Mouse (Mus musculus) heart, adult 11 months (tissue): ENCODE measurements at regions not wholly inside any gene's neighbourhood (a gene's known extent, or its start where the extent isn't known, plus 50 kb on each side); places are given as distances from the start of the nearest gene placed in this dataset.

Source experiments
- DNase-seq: peaks from one replicate; pipeline ENCODE4 v3.0.0; 2022

DNA sequence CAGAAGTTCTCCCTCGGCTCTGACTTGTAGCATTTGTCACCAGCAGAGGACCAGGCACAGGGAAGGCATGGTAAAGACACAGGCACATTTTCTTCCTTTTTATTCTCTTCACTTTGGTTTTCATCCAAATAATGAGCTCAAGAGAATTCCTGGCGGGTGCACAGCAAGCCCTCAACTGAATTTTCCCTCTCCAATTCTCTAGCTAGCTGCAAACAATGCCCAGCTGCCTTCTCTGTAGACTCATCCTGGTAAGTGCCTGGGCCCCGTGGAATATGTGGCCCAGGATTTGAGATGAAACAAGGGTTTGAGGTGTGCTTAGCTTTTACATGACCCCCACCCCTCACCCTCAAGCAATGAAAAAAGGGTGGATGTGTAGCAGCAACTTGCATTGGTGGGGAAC is 90.4 kb downstream of the Otol1 start:
- DNase-seq = no peak

- DNase-seq = no peak
These were observed 94.7 kb downstream of the Otol1 start for GRCm38 (mm10) chr3:70102091-70102490.

GRCm38 (mm10) chr3:70102593-70103213 is 95.3 kb downstream of the Otol1 start:
- peak; percentile 88 for DNase-seq

GRCm38 (mm10) chr3:70103983-70104827 is 96.8 kb downstream of the Otol1 start:
- DNase-seq = no peak

GRCm38 (mm10) chr3:70104828-70105399 is 97.5 kb downstream of the Otol1 start:
- no peak for DNase-seq

DNA sequence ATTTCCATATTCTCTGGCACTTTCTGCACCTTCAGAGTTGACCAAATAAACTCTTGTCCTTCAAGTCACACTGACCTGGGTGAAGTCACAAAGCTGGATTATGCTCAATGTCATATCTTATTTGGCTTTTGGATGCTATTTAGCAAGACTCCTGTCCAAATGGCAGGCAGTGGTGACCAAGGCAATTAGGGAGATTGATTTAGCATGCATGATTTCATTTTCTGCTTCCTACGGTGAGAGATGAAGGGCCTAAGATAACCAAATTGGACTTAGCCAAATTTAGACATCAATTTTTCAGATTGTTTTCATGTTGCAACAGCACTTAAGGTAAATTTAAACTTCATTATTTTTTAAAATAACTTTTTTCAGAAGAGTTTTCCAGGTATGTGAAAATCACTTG is 98.1 kb downstream of the Otol1 start:
- no peak for DNase-seq

- peak; percentile 40 for DNase-seq
These were observed 98.7 kb downstream of the Otol1 start for GRCm38 (mm10) chr3:70106141-70106540.

- peak; percentile 15 for DNase-seq
These were observed 118.8 kb downstream of the Otol1 start for GRCm38 (mm10) chr3:70126212-70126611.

DNA sequence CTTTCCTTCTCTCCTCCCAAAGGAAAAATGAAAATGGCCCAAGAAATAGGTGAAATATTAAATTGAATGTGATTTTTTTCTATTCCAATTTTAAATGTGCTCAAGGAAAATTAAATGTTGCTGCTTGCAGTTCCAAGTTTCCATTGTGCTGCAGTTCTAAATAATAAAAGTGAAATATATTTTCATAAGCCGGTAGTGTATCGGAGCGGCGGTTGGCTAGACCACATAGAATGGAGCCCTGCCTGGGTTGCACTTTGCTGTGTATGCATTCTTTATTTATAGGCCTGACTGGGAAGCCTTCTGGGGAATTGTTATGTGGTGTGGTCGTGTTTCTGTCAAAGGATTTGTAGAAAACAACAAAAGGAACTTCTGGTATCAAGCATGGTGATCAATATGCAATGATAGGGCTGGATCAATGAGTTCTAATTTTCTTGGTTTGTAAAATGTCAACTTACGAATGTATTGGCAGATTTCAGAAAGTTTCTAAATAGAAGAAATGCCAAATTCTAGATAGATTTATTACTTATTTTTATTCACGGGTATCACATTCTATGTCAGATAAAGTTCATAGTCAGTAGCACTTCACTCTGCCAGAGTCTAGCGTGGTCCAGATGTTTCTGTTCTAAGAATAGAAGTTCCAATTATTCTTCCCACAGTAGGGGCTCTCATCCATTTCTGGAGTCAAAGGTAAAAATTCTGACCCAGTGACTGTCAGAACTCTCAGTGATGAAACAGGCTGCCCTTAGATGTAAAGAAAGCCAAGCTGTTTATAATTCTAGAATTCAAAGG is 123.0 kb downstream of the Otol1 start:
- DNase-seq = peak; percentile 37

GRCm38 (mm10) chr3:70134963-70135362 is 127.5 kb downstream of the Otol1 start:
- peak; percentile 33 for DNase-seq

DNA sequence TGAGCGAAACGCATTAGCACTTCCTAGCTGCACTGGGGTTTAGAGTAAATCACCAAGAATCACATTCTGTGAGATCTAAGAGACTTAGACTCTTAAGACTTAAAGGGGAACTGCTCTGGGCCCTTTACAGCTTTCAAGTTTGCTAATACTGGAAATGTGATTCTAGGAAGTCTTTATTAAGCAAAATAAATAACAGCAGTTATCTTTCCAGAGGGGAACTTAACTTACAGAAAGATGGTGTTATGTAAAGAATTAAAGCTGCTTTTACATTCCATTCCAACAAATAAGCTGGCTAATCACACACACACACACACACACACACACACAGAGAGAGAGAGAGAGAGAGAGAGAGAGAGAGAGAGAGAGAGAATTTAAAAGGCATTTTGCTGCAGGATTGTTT is 131.1 kb downstream of the Otol1 start:
- DNase-seq = no peak

DNA sequence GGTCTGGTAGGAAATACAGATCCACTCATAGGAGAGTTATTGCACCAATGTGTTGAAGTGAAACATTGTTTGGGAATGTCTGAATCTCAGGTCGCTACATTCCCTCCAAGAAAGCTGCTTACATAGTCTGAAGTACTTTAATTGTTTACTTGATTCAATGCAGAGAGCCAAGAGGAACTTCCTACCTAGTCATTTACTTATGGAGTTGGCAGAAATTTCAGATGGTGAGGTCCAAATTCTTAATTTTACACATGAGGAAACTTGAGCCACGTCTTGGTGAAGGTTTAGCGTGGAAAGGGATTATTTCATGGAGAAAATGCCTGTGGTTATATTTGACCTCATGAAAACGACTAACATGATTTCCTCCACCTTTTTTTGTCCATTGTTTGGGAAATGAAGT is 131.5 kb downstream of the Otol1 start:
- no peak for DNase-seq

DNA sequence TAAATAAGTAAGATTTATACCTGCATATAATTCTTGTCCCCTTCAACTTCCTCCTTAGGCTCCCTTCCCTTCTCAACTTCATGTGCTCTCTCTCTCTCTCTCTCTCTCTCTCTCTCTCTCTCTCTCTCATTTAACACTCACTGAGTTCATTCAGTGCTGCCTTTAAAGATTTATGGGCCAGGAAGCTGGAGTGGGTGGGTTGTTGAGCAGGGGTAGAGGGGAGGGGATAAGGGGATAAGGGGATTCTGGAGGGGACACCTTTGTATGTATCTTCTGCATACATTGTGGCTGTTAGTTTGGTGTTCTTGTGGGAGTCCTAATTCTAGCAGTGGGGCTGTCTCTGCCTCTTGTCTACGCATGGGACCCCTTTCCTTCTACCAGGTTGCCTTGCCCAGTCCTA is 138.3 kb downstream of the Otol1 start:
- DNase-seq = no peak

GRCm38 (mm10) chr3:70151156-70151555 is 143.7 kb downstream of the Otol1 start:
- DNase-seq = peak; percentile 71

GRCm38 (mm10) chr3:70160043-70160442 is 152.6 kb downstream of the Otol1 start:
- no peak for DNase-seq

- peak; percentile 27 for DNase-seq
These were observed 164.3 kb downstream of the Otol1 start for GRCm38 (mm10) chr3:70171667-70172066.

- no peak for DNase-seq
These were observed 169.0 kb downstream of the Otol1 start for GRCm38 (mm10) chr3:70176391-70176790.

- no peak for DNase-seq
These were observed 174.2 kb downstream of the Otol1 start for GRCm38 (mm10) chr3:70181611-70182010.

DNA sequence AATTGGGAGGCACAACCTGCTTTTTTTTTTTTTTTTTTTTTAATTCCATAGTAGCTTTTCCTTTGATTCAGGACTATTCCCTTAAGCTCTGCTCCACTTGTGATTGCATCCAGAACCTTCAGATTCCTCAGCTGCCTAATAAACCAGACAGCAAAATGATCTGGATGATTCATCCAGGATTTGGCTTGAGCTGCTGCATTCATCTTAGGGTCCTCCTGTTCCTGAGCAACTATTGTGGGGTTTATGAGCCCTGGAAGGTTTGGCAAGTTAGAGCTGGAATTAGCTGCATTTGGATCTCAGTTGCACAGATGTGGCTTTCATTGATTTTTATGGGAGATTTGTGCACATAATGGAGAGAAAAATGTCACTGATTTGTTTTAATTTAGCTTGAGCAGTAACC is 183.3 kb downstream of the Otol1 start:
- DNase-seq = no peak

DNA sequence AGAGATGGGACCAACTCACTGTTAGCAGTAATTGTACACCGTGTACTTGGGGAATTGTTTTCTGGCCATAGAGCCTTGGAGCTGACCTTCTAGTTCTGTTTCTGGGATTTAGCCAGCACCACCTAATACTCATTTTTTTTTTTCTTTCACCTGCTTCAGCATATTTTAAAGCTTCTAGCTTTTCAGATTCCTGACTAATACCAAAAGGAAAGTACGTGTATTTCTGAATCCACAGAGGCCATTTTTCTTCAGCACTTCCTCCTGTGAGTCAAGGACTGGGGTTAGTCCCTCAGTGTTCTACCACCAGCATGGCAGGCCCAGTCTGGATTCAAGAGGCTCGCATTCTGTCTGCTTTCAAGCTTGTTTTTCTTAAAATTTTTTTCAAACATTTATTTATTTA is 189.3 kb downstream of the Otol1 start:
- peak; percentile 17 for DNase-seq

DNA sequence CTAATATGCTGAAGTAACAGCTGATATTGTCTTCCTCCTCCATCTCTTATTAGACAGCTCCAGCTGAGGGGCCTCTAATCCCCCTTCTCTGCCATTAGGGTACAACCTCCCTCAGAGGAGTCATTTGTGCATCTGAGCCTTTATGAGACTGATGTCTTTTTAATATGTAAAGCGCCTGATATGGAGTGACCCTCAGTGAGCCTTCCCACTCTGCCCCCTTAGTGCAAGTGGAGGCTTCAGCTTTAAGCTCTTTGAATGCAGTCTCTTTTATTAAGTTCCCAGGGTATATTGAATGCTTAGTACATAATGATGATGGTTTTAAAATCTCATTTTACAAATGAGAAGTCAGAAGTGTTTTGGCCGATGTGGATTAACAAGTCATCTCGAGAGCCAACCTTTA is 191.5 kb downstream of the Otol1 start:
- peak; percentile 31 for DNase-seq

GRCm38 (mm10) chr3:70201334-70201943 is 194.0 kb downstream of the Otol1 start:
- peak; percentile 27 for DNase-seq

DNA sequence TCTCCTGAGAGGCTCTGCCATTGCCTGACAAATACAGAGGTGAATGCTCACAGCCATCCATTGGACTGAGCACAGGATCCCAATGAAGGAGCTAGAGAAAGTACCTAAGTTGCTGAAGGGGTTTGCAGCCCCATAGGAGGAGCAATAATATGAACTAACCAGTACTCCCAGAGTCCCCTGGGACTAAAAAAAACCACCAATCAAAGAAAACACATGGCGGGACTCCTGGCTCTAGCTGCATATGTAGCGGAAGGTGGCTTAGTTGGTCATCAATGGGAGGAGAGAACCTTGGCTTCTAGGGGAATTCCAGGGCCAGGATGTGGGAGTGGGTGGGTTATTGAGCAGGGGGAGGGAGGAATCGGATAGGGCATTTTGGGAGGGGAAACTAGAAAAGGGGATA is 207.8 kb downstream of the Otol1 start:
- DNase-seq = no peak
